Comparison of ENCODE assay signal across 10 mouse cellular contexts in genomic region chr7:115411456-115411855, GRCm38 (mm10).
DNase-seq lines count a peak whose midpoint lies in the region; ATAC-seq lines count a peak whose summit lies in the region.
"Had no signal": no experiment of that assay in that cellular context is flagged by ENCODE, and none has a peak within 500 bp of the region (broad histone marks: within the 10 kb centered on the region; RNA-seq: fewer than 3 reads in every experiment).

No protein-coding gene starts in this region.

- H3K27ac ChIP-seq in forebrain, embryonic 12.5 days: no peak overlapping the region
- no peak overlapping the region for H3K27ac ChIP-seq in midbrain, embryonic 13.5 days

- peak; percentile 40; the same call in 1 of the 2 replicates for ATAC-seq in forebrain, embryonic 12.5 days (ENCODE audit: low FRiP score)
- peak; percentile 80 for ATAC-seq in midbrain, embryonic 13.5 days

- peak; percentile 21 to 35 for DNase-seq in cerebellum, postnatal 14 days
- no peak for DNase-seq in cerebellum, adult 9-11 months
- DNase-seq in kidney, postnatal 14 days: peak; percentile 32
- no peak for DNase-seq in kidney, postnatal 25 days
- DNase-seq in thymus, postnatal 36 days: no peak
- no peak for DNase-seq in thymus, postnatal 10 days (ENCODE audit: low spot score in 2 of 2)
- DNase-seq: thymus, postnatal 4 days had no signal

- no peak overlapping the region for H3K4me3 ChIP-seq in forebrain, embryonic 12.5 days (replicated peaks)
- no peak overlapping the region for H3K4me3 ChIP-seq in midbrain, embryonic 13.5 days (replicated peaks)
- H3K4me3 ChIP-seq: myocyte had no signal

- H3K4me1 ChIP-seq in forebrain, embryonic 12.5 days: peaks cover 32% of the 10 kb centered on the region
- H3K4me1 ChIP-seq in midbrain, embryonic 13.5 days (replicated peaks): peaks cover 15% of the 10 kb centered on the region

- no peaks in the 10 kb centered on the region for H3K9me3 ChIP-seq in forebrain, embryonic 12.5 days
- H3K9me3 ChIP-seq in midbrain, embryonic 13.5 days: no peaks in the 10 kb centered on the region

- no peak overlapping the region for H3K4me2 ChIP-seq in forebrain, embryonic 12.5 days
- H3K4me2 ChIP-seq in midbrain, embryonic 13.5 days (replicated peaks): no peak overlapping the region

- peaks cover 2% of the 10 kb centered on the region; the same call in 1 of the 2 replicates for H3K27me3 ChIP-seq in forebrain, embryonic 12.5 days
- H3K27me3 ChIP-seq in midbrain, embryonic 13.5 days: no peaks in the 10 kb centered on the region

- H3K36me3 ChIP-seq in forebrain, embryonic 12.5 days (replicated peaks): no peaks in the 10 kb centered on the region
- no peaks in the 10 kb centered on the region for H3K36me3 ChIP-seq in midbrain, embryonic 13.5 days

- no peak overlapping the region for H3K9ac ChIP-seq in forebrain, embryonic 12.5 days
- no peak overlapping the region for H3K9ac ChIP-seq in midbrain, embryonic 13.5 days (replicated peaks)

- 41% methylated on average over 2 of the region's 2 CpGs for WGBS in forebrain, embryonic 12.5 days
- WGBS in midbrain, embryonic 13.5 days: 44% methylated on average over 2 of the region's 2 CpGs

Comparison
In these comparisons a context has a peak if more than half of its experiments do, and no peak if none do; other contexts are left out.
1. DNase-seq: peak in cerebellum, postnatal 14 days (2 of 2) and kidney, postnatal 14 days (single experiment); none in cerebellum, adult 9-11 months (single experiment), kidney, postnatal 25 days (0 of 2), thymus, postnatal 36 days (0 of 2) and thymus, postnatal 10 days (0 of 2).